Mouse (Mus musculus) neural tube, embryonic 11.5 days (tissue): ENCODE data around the gene Cfap126. TPM values are rescaled to one million over a fixed set of nuclear protein-coding genes. Genes with fewer than 3 reads are reported as not detected.

Source experiments
- ATAC-seq: fragments of 200-750 bp; cut with Nextera tagmentation; 2 replicates; pipeline ENCODE4 v1.8.0; 2017; ENCODE audit warnings: moderate number of reproducible peaks, mild to moderate bottlenecking, moderate TSS enrichment, moderate library complexity; ENCODE audit not compliant: insufficient read depth, low FRiP score, low TSS enrichment
- DNase-seq: peaks from one replicate; pipeline ENCODE4 v3.0.0-alpha.2; 2015; ENCODE audit warnings: low spot score
- H3K27ac ChIP-seq: fragments of 300-500 bp; sonication (generic); 2 replicates; pipeline ENCODE4 v1.5.1; 2014; ENCODE audit warnings: low read depth, mild to moderate bottlenecking, low read length
- H3K27me3 ChIP-seq: fragments of 300-500 bp; sonication (generic); 2 replicates; pipeline ENCODE4 v1.6.1; 2014; ENCODE audit warnings: mild to moderate bottlenecking, low read length, mixed read lengths; ENCODE audit not compliant: control insufficient read depth, insufficient read depth
- H3K36me3 ChIP-seq: fragments of 300-500 bp; sonication (generic); 2 replicates; pipeline ENCODE4 v1.6.1; 2014; ENCODE audit warnings: mild to moderate bottlenecking, low read length, moderate library complexity, mixed read lengths; ENCODE audit not compliant: control insufficient read depth, insufficient read depth
- H3K4me1 ChIP-seq: fragments of 300-500 bp; sonication (generic); 2 replicates; pipeline ENCODE4 v1.6.1; 2014; ENCODE audit warnings: low read length, mixed read lengths; ENCODE audit not compliant: control insufficient read depth, insufficient read depth
- H3K4me2 ChIP-seq: fragments of 300-500 bp; sonication (generic); 2 replicates; pipeline ENCODE4 v1.6.1; 2014; ENCODE audit warnings: low read depth, mild to moderate bottlenecking, moderate library complexity
- H3K4me3 ChIP-seq: fragments of 300-500 bp; sonication (generic); 2 replicates; pipeline ENCODE4 v1.5.1; 2014; ENCODE audit warnings: low read depth, low read length
- H3K9ac ChIP-seq: fragments of 300-500 bp; sonication (generic); 2 replicates; pipeline ENCODE4 v1.6.1; 2014; ENCODE audit warnings: mild to moderate bottlenecking, low read length
- H3K9me3 ChIP-seq: fragments of 300-500 bp; sonication (generic); 2 replicates; pipeline ENCODE4 v1.6.1; 2016; ENCODE audit warnings: low read length; ENCODE audit not compliant: control insufficient read depth
- WGBS: fragments of 180-500 bp; shearing (Covaris S2); extraction: QIAGEN DNeasy Blood & Tissue Kit; methylation state at CpG from one replicate; pipeline ENCODE4 v1.1.7; 2014; 5-methylcytosine and 5-hydroxymethylcytosine counted together
- microRNA-seq: library from miRNA; unstranded; fragments of <30 nt; microRNA quantifications from one replicate; pipeline ENCODE4, GENCODE M21; 2016
- polyA plus RNA-seq: library from polyadenylated mRNA; unstranded; fragments of >200 nt; fragmentation: Nextera tagmentation; extraction: Ambion mirVana; gene quantifications from 2 replicates; pipeline ENCODE4 v1.2.1, GENCODE M21; 2014

Gene Cfap126
- polyA plus RNA-seq, 1 experiment from 2014 or later: 2.2 TPM

- DNase-seq (no peak), ATAC-seq (no peak)
- no peak overlapping the region for H3K9ac ChIP-seq
- H3K4me2 ChIP-seq: no peak overlapping the region
- no peak overlapping the region for H3K4me3 ChIP-seq
- H3K9me3 ChIP-seq: no peaks in the 10 kb centered on the region
- H3K27ac ChIP-seq: no peak overlapping the region
- H3K27me3 ChIP-seq: no peaks in the 10 kb centered on the region
- H3K4me1 ChIP-seq: no peaks in the 10 kb centered on the region
- H3K36me3 ChIP-seq: no peaks in the 10 kb centered on the region
- WGBS: 72% methylated on average over 3 of the region's 3 CpGs
These were observed 57.4 kb downstream of the Cfap126 start for GRCm38 (mm10) chr1:171171138-171171537.

- DNase-seq: no peak
- Histone ChIP-seq H3K4me3 (no peak overlapping the region), H3K9ac (no peak overlapping the region), H3K36me3 (no peaks in the 10 kb centered on the region), H3K27ac (no peak overlapping the region), H3K4me1 (no peaks in the 10 kb centered on the region), H3K9me3 (no peaks in the 10 kb centered on the region), H3K27me3 (no peaks in the 10 kb centered on the region), H3K4me2 (no peak overlapping the region)
- no peak for ATAC-seq
- 93% methylated on average over 8 of the region's 8 CpGs for WGBS
These were observed 59.1 kb downstream of the Cfap126 start for GRCm38 (mm10) chr1:171172779-171173178.

Small RNA genes lying within 50 kb of the gene (microRNA-seq; reads per million reads assigned to microRNA genes)
- gene Gm27552: not detected
- gene Gm27844: not detected
- 6.0 reads per million, percentile 14 among the genes with 10 or more reads in this experiment for gene Mir6546

Other genes starting within 250 kb of the Cfap126 start
- gene Atf6, start 246.1 kb upstream of the Cfap126 start, polyA plus RNA-seq: 10.7 and 11.9 TPM in 2 replicates
- 0.56 TPM in 1 of 2 replicates, not detected in the other for gene Gm26620, start 228.9 kb upstream of the Cfap126 start, polyA plus RNA-seq
- gene Dusp12, start 228.4 kb upstream of the Cfap126 start, polyA plus RNA-seq: 32.9 and 37.4 TPM in 2 replicates
- gene Fcrlb, start 201.0 kb upstream of the Cfap126 start, polyA plus RNA-seq: 0.29 TPM in 1 of 2 replicates, not detected in the other
- not detected in 2 replicates for gene Fcrla, start 186.3 kb upstream of the Cfap126 start, polyA plus RNA-seq
- gene Fcgr2b, start 137.4 kb upstream of the Cfap126 start, polyA plus RNA-seq: 0.16 TPM in 1 of 2 replicates, not detected in the other
- gene Fcgr4, start 95.0 kb upstream of the Cfap126 start, polyA plus RNA-seq: 0.19 and 0.26 TPM in 2 replicates
- gene Fcgr3, start 49.0 kb upstream of the Cfap126 start, polyA plus RNA-seq: 5.6 and 6.7 TPM in 2 replicates
- 280 and 291 TPM in 2 replicates for gene Sdhc, start 36.7 kb downstream of the Cfap126 start, polyA plus RNA-seq
- 2.9 and 4.2 TPM in 2 replicates for gene Mpz, start 36.8 kb downstream of the Cfap126 start, polyA plus RNA-seq
- gene Pcp4l1, start 82.3 kb downstream of the Cfap126 start, polyA plus RNA-seq: 3.8 and 4.8 TPM in 2 replicates
- 0.23 TPM in 1 of 2 replicates, not detected in the other for gene Nr1i3, start 100.1 kb downstream of the Cfap126 start, polyA plus RNA-seq
- 24.8 and 36.6 TPM in 2 replicates for gene Tomm40l, start 108.6 kb downstream of the Cfap126 start, polyA plus RNA-seq
- gene Apoa2, start 111.1 kb downstream of the Cfap126 start, polyA plus RNA-seq: 4.6 and 4.9 TPM in 2 replicates
- 14.4 and 15.0 TPM in 2 replicates for gene Fcer1g, start 120.4 kb downstream of the Cfap126 start, polyA plus RNA-seq
- gene Adamts4, start 136.5 kb downstream of the Cfap126 start, polyA plus RNA-seq: 4.7 and 5.0 TPM in 2 replicates
- gene Ndufs2, start 137.5 kb downstream of the Cfap126 start, polyA plus RNA-seq: 242 and 286 TPM in 2 replicates
- 67.4 and 70.6 TPM in 2 replicates for gene B4galt3, start 156.4 kb downstream of the Cfap126 start, polyA plus RNA-seq
- 55.6 and 65.3 TPM in 2 replicates for gene Ppox, start 167.3 kb downstream of the Cfap126 start, polyA plus RNA-seq
- gene Usp21, start 174.1 kb downstream of the Cfap126 start, polyA plus RNA-seq: 90.3 and 104 TPM in 2 replicates
- 102 and 103 TPM in 2 replicates for gene Ufc1, start 181.1 kb downstream of the Cfap126 start, polyA plus RNA-seq
- gene Dedd, start 215.2 kb downstream of the Cfap126 start, polyA plus RNA-seq: 50.4 and 57.6 TPM in 2 replicates
- 30.7 and 34.0 TPM in 2 replicates for gene Nit1, start 231.7 kb downstream of the Cfap126 start, polyA plus RNA-seq
- 61.2 and 68.0 TPM in 2 replicates for gene Pfdn2, start 231.8 kb downstream of the Cfap126 start, polyA plus RNA-seq
- 2.1 and 2.2 TPM in 2 replicates for gene Klhdc9, start 246.9 kb downstream of the Cfap126 start, polyA plus RNA-seq